Mouse (Mus musculus) kidney, adult 2 months (tissue): ENCODE data around the gene Wdr66.

Source experiments
- CTCF ChIP-seq: fragments of 200-500 bp; conservative IDR thresholded peaks from 2 replicates; pipeline ENCODE4 v1.5.1; 2011; ENCODE audit warnings: low read depth, mild to moderate bottlenecking, control low read depth, low read length, moderate library complexity, mixed read lengths; ENCODE audit not compliant: insufficient read depth, insufficient read length
- POLR2A ChIP-seq: fragments of 200-500 bp; IDR thresholded peaks from one replicate; pipeline ENCODE4 v1.6.1; 2011; ENCODE audit warnings: low read depth, low read length, control low read depth

DNA sequence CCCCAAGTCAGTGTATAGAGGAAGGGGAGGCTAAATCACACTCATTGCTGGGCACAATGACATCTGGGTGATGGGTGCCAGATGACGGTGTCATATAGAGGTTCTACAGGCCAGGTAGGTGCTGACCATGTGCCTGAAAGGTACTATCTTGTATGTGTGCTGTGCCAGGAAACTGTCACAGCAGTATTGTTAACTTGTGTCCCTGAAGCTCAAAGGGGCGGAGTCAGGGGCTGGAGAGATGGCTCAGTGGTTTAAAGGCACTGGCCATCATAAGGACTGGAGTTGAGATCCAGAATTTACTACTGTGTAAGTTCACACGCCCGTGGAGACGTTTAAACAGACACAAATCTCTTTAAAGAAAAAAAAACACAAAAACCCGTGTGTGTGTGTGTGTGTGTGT, 22.6 kb upstream of the Wdr66 start:
- TF ChIP-seq CTCF (no peak), POLR2A (no peak)
